Mouse (Mus musculus) activated CD4-positive, CD25-positive, alpha-beta regulatory T cell, adult 4 months (primary cell): ENCODE results near the gene Stard9. TPM values are rescaled to one million over a fixed set of nuclear protein-coding genes. Genes with fewer than 3 reads are reported as not detected.
A peak's percentile ranks its signal among the peaks of the same experiment; 100 is the strongest.

Source experiments
- ATAC-seq: one replicate; pipeline ENCODE4 v1.8.0; 2017
- polyA plus RNA-seq, 2 experiments: library from polyadenylated mRNA; unstranded; fragments of 100-300 nt; shearing (Covaris generic); gene quantifications; one replicate each; pipeline ENCODE4 v1.2.1; 2017

Gene Stard9
- under 1 TPM; 0.60 to 0.62 TPM for polyA plus RNA-seq

- peak; percentile 100 for ATAC-seq
Measured at GRCm38 (mm10) chr2:120628886-120629735, at the start of gene Stard9. TSS of gene Stard9 (plus strand) at chr2:120629121.

GRCm38 (mm10) chr2:120589759-120590158, 39.2 kb upstream of the Stard9 start:
- ATAC-seq, result no peak

- ATAC-seq, result no peak
Measured at GRCm38 (mm10) chr2:120592227-120592626, 36.7 kb upstream of the Stard9 start.

- no peak for ATAC-seq
Measured at GRCm38 (mm10) chr2:120597734-120598133, 31.2 kb upstream of the Stard9 start.

GRCm38 (mm10) chr2:120599506-120599905, 29.4 kb upstream of the Stard9 start:
- ATAC-seq, result no peak

- no peak for ATAC-seq
Measured at GRCm38 (mm10) chr2:120606021-120606690, 22.8 kb upstream of the Stard9 start.

GRCm38 (mm10) chr2:120608830-120609723, 19.8 kb upstream of the Stard9 start, which contains the start of the genes Haus2 and Lrrc57:
TSS of gene Haus2 (plus strand) at chr2:120609383.
TSS of gene Lrrc57 (minus strand) at chr2:120609520.
- peak; percentile 90 for ATAC-seq

GRCm38 (mm10) chr2:120616279-120617163, 12.4 kb upstream of the Stard9 start:
- no peak for ATAC-seq

- no peak for ATAC-seq
Measured at GRCm38 (mm10) chr2:120619538-120619937, 9.4 kb upstream of the Stard9 start.

GRCm38 (mm10) chr2:120622920-120623319, 6.0 kb upstream of the Stard9 start:
- no peak for ATAC-seq

- ATAC-seq, result no peak
Measured at GRCm38 (mm10) chr2:120628076-120628865, 650 bp upstream of the Stard9 start.

GRCm38 (mm10) chr2:120630246-120630645, 1.3 kb downstream of the Stard9 start:
- no peak for ATAC-seq

GRCm38 (mm10) chr2:120630655-120631054, 1.7 kb downstream of the Stard9 start:
- ATAC-seq, result no peak

GRCm38 (mm10) chr2:120631521-120631920, 2.6 kb downstream of the Stard9 start:
- no peak for ATAC-seq

GRCm38 (mm10) chr2:120631957-120632356, 3.0 kb downstream of the Stard9 start:
- no peak for ATAC-seq

GRCm38 (mm10) chr2:120640835-120641234, 11.9 kb downstream of the Stard9 start:
- ATAC-seq, result no peak

- ATAC-seq, result no peak
Measured at GRCm38 (mm10) chr2:120643836-120644235, 14.9 kb downstream of the Stard9 start.

GRCm38 (mm10) chr2:120646777-120647176, 17.9 kb downstream of the Stard9 start:
- ATAC-seq, result no peak

GRCm38 (mm10) chr2:120652256-120652924, 23.5 kb downstream of the Stard9 start:
- no peak for ATAC-seq

GRCm38 (mm10) chr2:120652925-120653284, 24.0 kb downstream of the Stard9 start:
- ATAC-seq, result no peak
